Mouse (Mus musculus) myocyte (in vitro differentiated cells): ENCODE results near the gene Shprh. TPM values are rescaled to one million over a fixed set of nuclear protein-coding genes. Genes with fewer than 3 reads are reported as not detected.

Experiments
- H3K27me3 ChIP-seq: one replicate; pipeline ENCODE4 v1.6.1; 2011; ENCODE audit not compliant: control insufficient read depth, insufficient read depth, insufficient read length
- H3K36me3 ChIP-seq: one replicate; pipeline ENCODE4 v1.6.1; 2011; ENCODE audit not compliant: control insufficient read depth, insufficient read depth
- H3K4me2 ChIP-seq: one replicate; pipeline ENCODE4 v1.6.1; 2011; ENCODE audit warnings: low read depth, control low read depth
- H3K4me3 ChIP-seq: one replicate; pipeline ENCODE4 v1.5.1; 2011; ENCODE audit warnings: mild to moderate bottlenecking, control low read depth, moderate library complexity
- H3K79me2 ChIP-seq: one replicate; pipeline ENCODE4 v1.6.1; 2011; ENCODE audit not compliant: control insufficient read depth, insufficient read depth
- H3ac ChIP-seq: one replicate; pipeline ENCODE4 v1.6.1; 2011; ENCODE audit not compliant: control insufficient read depth, insufficient read length
- CEBPB ChIP-seq: IDR thresholded peaks from 2 replicates; pipeline ENCODE4 v1.6.1; 2011; ENCODE audit warnings: mild to moderate bottlenecking, moderate library complexity; ENCODE audit not compliant: poor library complexity, insufficient read depth, severe bottlenecking
- E2F4 ChIP-seq: IDR thresholded peaks from one replicate; pipeline ENCODE4 v1.6.1; 2011; ENCODE audit warnings: mild to moderate bottlenecking, control low read depth, moderate library complexity; ENCODE audit not compliant: insufficient read depth
- MAX ChIP-seq: IDR thresholded peaks from one replicate; pipeline ENCODE4 v1.6.1; 2011; ENCODE audit warnings: low read depth, mild to moderate bottlenecking, control low read depth
- MYOD1 ChIP-seq, 3 experiments: IDR thresholded peaks; one replicate each; pipeline ENCODE4 v1.6.1; 2011; ENCODE audit warnings: control low read depth in 2 of 3, low read depth in 2 of 3, mild to moderate bottlenecking in 2 of 3, moderate library complexity in 1 of 3; ENCODE audit not compliant: insufficient read length in 2 of 3, control insufficient read depth in 1 of 3
- MYOG ChIP-seq, 3 experiments: IDR thresholded peaks; one replicate each; pipeline ENCODE4 v1.6.1; 2011; ENCODE audit warnings: control low read depth in 2 of 3, low read depth in 2 of 3, mild to moderate bottlenecking in 2 of 3; ENCODE audit not compliant: insufficient read length in 2 of 3, control insufficient read depth in 1 of 3, insufficient read depth in 1 of 3
- POLR2A ChIP-seq: IDR thresholded peaks from one replicate; pipeline ENCODE4 v1.6.1; 2011; ENCODE audit warnings: low read depth, mild to moderate bottlenecking, control low read depth, moderate library complexity; ENCODE audit not compliant: insufficient read length
- POLR2AphosphoS2 ChIP-seq: IDR thresholded peaks from one replicate; pipeline ENCODE4 v1.6.1; 2011; ENCODE audit warnings: low read depth, control low read depth; ENCODE audit not compliant: insufficient read length
- REST ChIP-seq: IDR thresholded peaks from one replicate; pipeline ENCODE4 v1.6.1; 2011; ENCODE audit warnings: mild to moderate bottlenecking, control low read depth, moderate library complexity; ENCODE audit not compliant: insufficient read depth, insufficient read length
- SRF ChIP-seq: IDR thresholded peaks from one replicate; pipeline ENCODE4 v1.6.1; 2011; ENCODE audit warnings: low read depth; ENCODE audit not compliant: control insufficient read depth, insufficient read length
- TCF12 ChIP-seq: IDR thresholded peaks from one replicate; pipeline ENCODE4 v1.6.1; 2011; ENCODE audit warnings: mild to moderate bottlenecking, control low read depth; ENCODE audit not compliant: poor library complexity, insufficient read depth, severe bottlenecking
- TCF3 ChIP-seq: IDR thresholded peaks from one replicate; pipeline ENCODE4 v1.6.1; 2011; ENCODE audit warnings: low read depth, control low read depth; ENCODE audit not compliant: insufficient read length
- USF1 ChIP-seq: IDR thresholded peaks from one replicate; pipeline ENCODE4 v1.6.1; 2011; ENCODE audit warnings: low read depth, mild to moderate bottlenecking, control low read depth, moderate library complexity
- polyA plus RNA-seq: library from polyadenylated mRNA; unstranded; fragments of >200 nt; fragmentation: generic; extraction: Trizol; gene quantifications from one replicate; pipeline ENCODE4 v1.2.1, GENCODE M21; 2012; ENCODE audit warnings: missing spikeins

The Shprh gene
- polyA plus RNA-seq, 1 experiment = 2.1 TPM

DNA sequence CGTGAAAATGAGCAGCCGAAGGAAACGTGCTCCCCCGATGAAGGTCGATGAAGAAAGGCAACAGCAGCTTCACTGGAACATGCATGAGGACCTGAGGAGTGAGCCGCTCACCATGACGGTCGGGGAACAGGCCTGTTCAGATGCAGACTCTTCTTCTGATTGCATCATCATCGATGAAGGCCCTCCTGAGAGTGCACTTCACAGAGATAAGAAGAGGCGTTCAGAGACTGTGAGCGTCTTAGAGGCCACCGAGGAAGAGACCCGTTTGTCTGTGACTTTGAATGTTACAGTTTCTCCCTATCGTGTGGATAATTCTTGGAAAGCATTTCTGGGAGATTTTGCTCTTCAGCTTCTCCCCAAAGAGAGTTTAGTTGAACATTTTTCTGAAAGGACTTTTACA lies 2.4 kb downstream of the Shprh start:
- Histone ChIP-seq H3K4me2 (no peak overlapping the region), H3K27me3 (no peaks in the 10 kb centered on the region), H3ac (no peak overlapping the region), H3K36me3 (peaks cover 25% of the 10 kb centered on the region), H3K79me2 (peaks cover 40% of the 10 kb centered on the region), H3K4me3 (no peak overlapping the region)
- TF ChIP-seq USF1 (no peak), TCF12 (no peak), SRF (no peak), MAX (no peak), TCF3 (no peak), POLR2A (no peak), REST (no peak), MYOD1 (IDR thresholded peaks at IDR 0.05; ENCODE audit: control insufficient read depth in 1 of 3, insufficient read length in 2 of 3, low read depth in 2 of 3) (no peak), POLR2AphosphoS2 (no peak), E2F4 (no peak), MYOG (IDR thresholded peaks at IDR 0.05; ENCODE audit: control insufficient read depth in 1 of 3, insufficient read depth in 1 of 3, insufficient read length in 2 of 3, low read depth in 2 of 3) (no peak), CEBPB (no peak)

DNA sequence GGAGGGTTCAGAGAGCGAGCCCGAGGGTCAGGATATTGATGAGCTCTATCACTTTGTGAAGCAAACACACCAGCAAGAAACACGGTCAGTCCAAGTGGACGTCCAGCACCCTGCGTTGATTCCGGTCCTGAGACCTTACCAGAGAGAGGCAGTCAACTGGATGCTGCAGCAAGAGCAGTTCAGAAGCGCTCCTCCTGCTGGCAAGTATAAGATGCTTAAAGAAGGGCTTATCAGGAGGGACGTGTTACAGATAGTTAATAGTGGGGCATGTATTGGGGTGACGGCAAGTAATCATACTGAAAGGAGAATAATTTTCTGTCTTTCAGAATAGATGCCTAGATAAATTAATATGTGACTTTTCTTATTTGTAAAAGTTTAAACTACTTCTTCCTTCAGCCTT lies 7.8 kb downstream of the Shprh start:
- Histone ChIP-seq H3K79me2 (peaks cover 16% of the 10 kb centered on the region), H3K4me3 (no peak overlapping the region), H3ac (no peak overlapping the region), H3K27me3 (no peaks in the 10 kb centered on the region), H3K36me3 (peaks cover 37% of the 10 kb centered on the region), H3K4me2 (no peak overlapping the region)
- no peak for TF ChIP-seq E2F4
- no peak for TF ChIP-seq POLR2A
- TF ChIP-seq USF1 = no peak
- no peak for TF ChIP-seq POLR2AphosphoS2
- TF ChIP-seq CEBPB = no peak
- TF ChIP-seq MYOD1 (IDR thresholded peaks at IDR 0.05; ENCODE audit: control insufficient read depth in 1 of 3, insufficient read length in 2 of 3, low read depth in 2 of 3) = no peak
- no peak for TF ChIP-seq TCF12
- TF ChIP-seq TCF3 = no peak
- no peak for TF ChIP-seq SRF
- no peak for TF ChIP-seq REST
- TF ChIP-seq MAX = no peak
- no peak for TF ChIP-seq MYOG (IDR thresholded peaks at IDR 0.05; ENCODE audit: control insufficient read depth in 1 of 3, insufficient read depth in 1 of 3, insufficient read length in 2 of 3, low read depth in 2 of 3)

DNA sequence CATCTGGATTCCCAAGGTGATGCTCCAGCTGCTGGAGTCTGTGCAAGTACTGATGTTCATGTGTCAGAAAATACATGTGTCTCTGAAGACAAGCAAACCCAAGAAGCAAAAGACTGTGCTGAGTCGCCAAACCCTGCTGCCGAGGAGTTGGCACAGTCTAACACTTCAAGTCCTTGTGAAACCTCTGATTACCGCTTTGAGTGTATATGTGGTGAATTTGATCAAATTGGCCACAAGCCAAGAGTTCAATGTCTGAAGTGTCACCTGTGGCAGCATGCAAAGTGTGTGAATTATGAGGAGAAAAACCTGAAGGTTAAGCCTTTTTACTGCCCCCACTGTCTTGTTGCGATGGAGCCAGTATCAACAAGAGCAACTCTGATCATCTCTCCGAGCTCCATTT lies 15.3 kb downstream of the Shprh start:
- Histone ChIP-seq H3K27me3 (no peaks in the 10 kb centered on the region), H3K36me3 (peaks cover 52% of the 10 kb centered on the region), H3K79me2 (no peaks in the 10 kb centered on the region), H3ac (no peak overlapping the region), H3K4me2 (no peak overlapping the region), H3K4me3 (no peak overlapping the region)
- TF ChIP-seq POLR2AphosphoS2 = no peak
- TF ChIP-seq E2F4 = no peak
- no peak for TF ChIP-seq TCF3
- TF ChIP-seq USF1 = no peak
- TF ChIP-seq REST = no peak
- TF ChIP-seq MAX = no peak
- TF ChIP-seq POLR2A = no peak
- no peak for TF ChIP-seq CEBPB
- TF ChIP-seq MYOG (IDR thresholded peaks at IDR 0.05; ENCODE audit: control insufficient read depth in 1 of 3, insufficient read depth in 1 of 3, insufficient read length in 2 of 3, low read depth in 2 of 3) = no peak
- TF ChIP-seq MYOD1 (IDR thresholded peaks at IDR 0.05; ENCODE audit: control insufficient read depth in 1 of 3, insufficient read length in 2 of 3, low read depth in 2 of 3) = no peak
- no peak for TF ChIP-seq TCF12
- TF ChIP-seq SRF = no peak

DNA sequence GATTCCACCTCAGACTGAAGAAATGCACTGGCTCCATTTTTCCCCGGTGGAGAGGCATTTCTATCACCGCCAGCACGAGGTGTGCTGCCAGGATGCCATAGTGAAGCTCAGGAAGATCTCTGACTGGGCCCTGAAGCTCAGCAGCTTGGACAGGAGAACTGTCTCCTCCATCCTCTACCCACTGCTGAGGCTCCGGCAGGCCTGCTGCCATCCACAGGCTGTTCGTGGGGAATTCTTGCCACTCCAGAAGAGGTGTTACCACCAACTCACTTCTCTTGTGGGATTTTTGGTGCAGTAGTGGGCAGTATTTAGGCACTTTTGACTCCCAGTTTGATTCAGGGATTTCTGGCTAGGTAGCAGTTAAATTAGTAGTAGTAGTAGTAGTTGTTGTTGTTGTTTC lies 21.0 kb downstream of the Shprh start:
- Histone ChIP-seq H3K4me3 (no peak overlapping the region), H3ac (no peak overlapping the region), H3K4me2 (no peak overlapping the region), H3K27me3 (no peaks in the 10 kb centered on the region), H3K79me2 (no peaks in the 10 kb centered on the region), H3K36me3 (peaks cover 37% of the 10 kb centered on the region)
- TF ChIP-seq REST (no peak), CEBPB (no peak), USF1 (no peak), POLR2AphosphoS2 (no peak), MYOD1 (IDR thresholded peaks at IDR 0.05; ENCODE audit: control insufficient read depth in 1 of 3, insufficient read length in 2 of 3, low read depth in 2 of 3) (no peak), MAX (no peak), TCF3 (no peak), SRF (no peak)

DNA sequence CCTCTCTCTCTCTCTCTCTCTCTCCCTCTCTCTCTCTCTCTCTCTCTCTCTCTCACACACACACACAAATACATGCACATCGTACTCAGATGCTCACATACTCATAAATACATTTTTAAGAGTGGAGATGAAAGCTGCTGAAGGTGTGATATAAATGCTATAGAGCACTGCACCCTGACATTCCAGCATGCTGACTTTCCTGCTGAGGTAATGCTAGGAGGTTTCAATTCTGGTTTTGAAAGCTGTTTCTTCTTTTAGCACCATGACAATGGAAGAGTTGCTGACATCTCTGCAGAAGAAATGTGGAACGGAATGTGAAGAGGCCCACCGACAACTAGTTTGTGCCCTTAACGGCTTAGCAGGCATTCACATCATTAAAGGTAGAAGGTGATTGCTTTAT lies 22.4 kb downstream of the Shprh start:
- Histone ChIP-seq H3K4me2 (no peak overlapping the region), H3K4me3 (no peak overlapping the region), H3K79me2 (no peaks in the 10 kb centered on the region), H3ac (no peak overlapping the region), H3K27me3 (no peaks in the 10 kb centered on the region), H3K36me3 (peaks cover 37% of the 10 kb centered on the region)
- no peak for TF ChIP-seq SRF
